Mouse (Mus musculus) kidney, adult 2 months (tissue): ENCODE data around the gene Vpreb3.

ENCODE experiments used
- CTCF ChIP-seq: fragments of 200-500 bp; conservative IDR thresholded peaks from 2 replicates; pipeline ENCODE4 v1.5.1; 2011; ENCODE audit warnings: low read depth, mild to moderate bottlenecking, control low read depth, low read length, moderate library complexity, mixed read lengths; ENCODE audit not compliant: insufficient read depth, insufficient read length
- POLR2A ChIP-seq: fragments of 200-500 bp; IDR thresholded peaks from one replicate; pipeline ENCODE4 v1.6.1; 2011; ENCODE audit warnings: low read depth, low read length, control low read depth

- no peak for TF ChIP-seq CTCF
- no peak for TF ChIP-seq POLR2A
Measured at GRCm38 (mm10) chr10:75944066-75944772, 1.4 kb downstream of the Vpreb3 start.
